Mouse (Mus musculus) megakaryocyte, embryonic 14.5 days (primary cell): ENCODE measurements around the gene Ttll9. TPM values are rescaled to one million over a fixed set of nuclear protein-coding genes. Genes with fewer than 3 reads are reported as not detected.

Experiments
- H3K27me3 ChIP-seq: replicated peaks from 2 replicates; pipeline ENCODE3; 2012; ENCODE audit warnings: inconsistent platforms
- H3K36me3 ChIP-seq: replicated peaks from 2 replicates; pipeline ENCODE3; 2012; ENCODE audit warnings: low read length, inconsistent platforms, mixed read lengths
- H3K4me1 ChIP-seq: 2 replicates; pipeline ENCODE4 v1.6.1; 2012; ENCODE audit warnings: inconsistent platforms
- H3K4me3 ChIP-seq: replicated peaks from 2 replicates; pipeline ENCODE3; 2012; ENCODE audit warnings: moderate library complexity, mild to moderate bottlenecking, inconsistent platforms
- H3K9me3 ChIP-seq: 2 replicates; pipeline ENCODE4 v1.6.1; 2012; ENCODE audit warnings: inconsistent platforms
- FLI1 ChIP-seq: IDR thresholded peaks from 2 replicates; pipeline ENCODE4 v1.6.1; 2012; ENCODE audit warnings: low read length, inconsistent platforms, mixed read lengths
- GATA1 ChIP-seq: IDR thresholded peaks from 3 replicates; pipeline ENCODE4 v1.6.1; 2012; ENCODE audit warnings: mixed read lengths, low read length, inconsistent platforms, borderline replicate concordance
- polyA plus RNA-seq: library from polyadenylated mRNA; stranded (reverse); fragments of >175 nt; gene quantifications from 2 replicates; pipeline ENCODE4 v1.2.3, GENCODE M21; 2012; ENCODE audit warnings: low replicate concordance; ENCODE audit not compliant: insufficient read depth

The Ttll9 gene
- polyA plus RNA-seq, 1 experiment = 0.22 TPM

- H3K27me3 ChIP-seq = peaks cover 74% of the 10 kb centered on the region
Observed at GRCm38 (mm10) chr2:153043886-153044285, 81.6 kb downstream of the Ttll9 start.

GRCm38 (mm10) chr2:153045884-153046299 is 83.6 kb downstream of the Ttll9 start:
- no peaks in the 10 kb centered on the region for H3K9me3 ChIP-seq
- H3K4me1 ChIP-seq = peaks cover 8% of the 10 kb centered on the region
- H3K36me3 ChIP-seq = no peaks in the 10 kb centered on the region
- peaks cover 77% of the 10 kb centered on the region for H3K27me3 ChIP-seq
- H3K4me3 ChIP-seq = no peak overlapping the region
- TF ChIP-seq GATA1 = no peak
- TF ChIP-seq FLI1 = no peak

More at GRCm38 (mm10) chr2:153043886-153044285, 81.6 kb downstream of the Ttll9 start:
- TF ChIP-seq GATA1 (no peak), FLI1 (no peak)
- Histone ChIP-seq H3K36me3 (no peaks in the 10 kb centered on the region), H3K4me3 (no peak overlapping the region), H3K9me3 (no peaks in the 10 kb centered on the region), H3K4me1 (peaks cover 8% of the 10 kb centered on the region)

- Histone ChIP-seq H3K9me3 (no peaks in the 10 kb centered on the region), H3K27me3 (peaks cover 79% of the 10 kb centered on the region), H3K4me1 (peaks cover 14% of the 10 kb centered on the region)
Observed at GRCm38 (mm10) chr2:153047828-153048465, 85.7 kb downstream of the Ttll9 start.

GRCm38 (mm10) chr2:153049288-153049996 is 87.2 kb downstream of the Ttll9 start:
- no peak for TF ChIP-seq FLI1
- no peak for TF ChIP-seq GATA1
- H3K9me3 ChIP-seq = no peaks in the 10 kb centered on the region
- peaks cover 17% of the 10 kb centered on the region for H3K4me1 ChIP-seq
- no peak overlapping the region for H3K4me3 ChIP-seq
- no peaks in the 10 kb centered on the region for H3K36me3 ChIP-seq
- H3K27me3 ChIP-seq = peaks cover 82% of the 10 kb centered on the region

More at GRCm38 (mm10) chr2:153047828-153048465, 85.7 kb downstream of the Ttll9 start:
- TF ChIP-seq GATA1 (no peak), FLI1 (no peak)
- Histone ChIP-seq H3K4me3 (no peak overlapping the region), H3K36me3 (no peaks in the 10 kb centered on the region)

- H3K27me3 ChIP-seq = peaks cover 84% of the 10 kb centered on the region
- no peaks in the 10 kb centered on the region for H3K36me3 ChIP-seq
- TF ChIP-seq FLI1 (no peak), GATA1 (no peak)
- H3K4me3 ChIP-seq = no peak overlapping the region
- no peaks in the 10 kb centered on the region for H3K9me3 ChIP-seq
- H3K4me1 ChIP-seq = peaks cover 17% of the 10 kb centered on the region
Observed at GRCm38 (mm10) chr2:153049997-153050358, 87.7 kb downstream of the Ttll9 start.

- H3K27me3 ChIP-seq = peaks cover 87% of the 10 kb centered on the region
- no peak for TF ChIP-seq GATA1
- TF ChIP-seq FLI1 = no peak
Observed at GRCm38 (mm10) chr2:153051095-153051494, 88.8 kb downstream of the Ttll9 start.

GRCm38 (mm10) chr2:153051537-153051936 is 89.3 kb downstream of the Ttll9 start:
- Histone ChIP-seq H3K4me1 (peaks cover 8% of the 10 kb centered on the region), H3K36me3 (no peaks in the 10 kb centered on the region), H3K4me3 (no peak overlapping the region), H3K27me3 (peaks cover 86% of the 10 kb centered on the region), H3K9me3 (no peaks in the 10 kb centered on the region)
- TF ChIP-seq GATA1 (no peak), FLI1 (no peak)

More at GRCm38 (mm10) chr2:153051095-153051494, 88.8 kb downstream of the Ttll9 start:
- peaks cover 10% of the 10 kb centered on the region for H3K4me1 ChIP-seq
- H3K36me3 ChIP-seq = no peaks in the 10 kb centered on the region
- H3K4me3 ChIP-seq = no peak overlapping the region
- H3K9me3 ChIP-seq = no peaks in the 10 kb centered on the region

GRCm38 (mm10) chr2:153052700-153053351 is 90.5 kb downstream of the Ttll9 start:
- no peaks in the 10 kb centered on the region for H3K9me3 ChIP-seq
- no peak for TF ChIP-seq GATA1
- no peak for TF ChIP-seq FLI1
- peaks cover 91% of the 10 kb centered on the region for H3K27me3 ChIP-seq
- H3K36me3 ChIP-seq = no peaks in the 10 kb centered on the region
- H3K4me3 ChIP-seq = no peak overlapping the region
- peaks cover 8% of the 10 kb centered on the region for H3K4me1 ChIP-seq

- H3K4me3 ChIP-seq = no peak overlapping the region
- no peaks in the 10 kb centered on the region for H3K36me3 ChIP-seq
- no peak for TF ChIP-seq FLI1
- no peak for TF ChIP-seq GATA1
- H3K27me3 ChIP-seq = peaks cover 91% of the 10 kb centered on the region
- no peaks in the 10 kb centered on the region for H3K9me3 ChIP-seq
- H3K4me1 ChIP-seq = peaks cover 8% of the 10 kb centered on the region
Observed at GRCm38 (mm10) chr2:153053896-153054295, 91.6 kb downstream of the Ttll9 start.

- no peak for TF ChIP-seq FLI1
- no peak for TF ChIP-seq GATA1
- Histone ChIP-seq H3K4me1 (peaks cover 8% of the 10 kb centered on the region), H3K9me3 (no peaks in the 10 kb centered on the region), H3K4me3 (no peak overlapping the region), H3K36me3 (no peaks in the 10 kb centered on the region), H3K27me3 (peaks cover 89% of the 10 kb centered on the region)
Observed at GRCm38 (mm10) chr2:153055270-153055920, 93.1 kb downstream of the Ttll9 start.

Other genes starting within 250 kb of the Ttll9 start
- 9.3 and 45.9 TPM in 2 replicates for gene Id1, start 226.2 kb upstream of the Ttll9 start, polyA plus RNA-seq
- 2.8 TPM in 1 of 2 replicates, not detected in the other for gene Cox4i2, start 208.3 kb upstream of the Ttll9 start, polyA plus RNA-seq
- 498 and 1,222 TPM in 2 replicates for gene Bcl2l1, start 130.8 kb upstream of the Ttll9 start, polyA plus RNA-seq
- 1.1 and 10.4 TPM in 2 replicates for gene Tpx2, start 114.5 kb upstream of the Ttll9 start, polyA plus RNA-seq
- gene Mylk2, start 51.1 kb upstream of the Ttll9 start, polyA plus RNA-seq = 0.15 TPM in 1 of 2 replicates, not detected in the other
- gene Foxs1, start 29.3 kb upstream of the Ttll9 start, polyA plus RNA-seq = 3.2 and 4.6 TPM in 2 replicates
- 1.0 TPM in 1 of 2 replicates, not detected in the other for gene Dusp15, start 10.8 kb upstream of the Ttll9 start, polyA plus RNA-seq
- gene Pdrg1, start 52.9 kb downstream of the Ttll9 start, polyA plus RNA-seq = 9.7 and 47.3 TPM in 2 replicates
- not detected in 2 replicates for gene Xkr7, start 69.4 kb downstream of the Ttll9 start, polyA plus RNA-seq
- not detected in 2 replicates for gene Ccm2l, start 103.5 kb downstream of the Ttll9 start, polyA plus RNA-seq
- 1.9 and 8.1 TPM in 2 replicates for gene Hck, start 146.0 kb downstream of the Ttll9 start, polyA plus RNA-seq
- 23.8 and 32.4 TPM in 2 replicates for gene Tm9sf4, start 198.8 kb downstream of the Ttll9 start, polyA plus RNA-seq